ENCODE assay signal across 10 mouse cellular contexts in genomic region chr5:88711618-88712224, GRCm38 (mm10). TPM values are rescaled to one million over a fixed set of nuclear protein-coding genes. Genes with fewer than 3 reads are reported as not detected.
DNase-seq lines count a peak whose midpoint lies in the region; ATAC-seq and TF ChIP-seq lines count a peak whose summit lies in the region.
"Had no signal": no experiment of that assay in that cellular context is flagged by ENCODE, and none has a peak within 500 bp of the region (broad histone marks: within the 10 kb centered on the region; RNA-seq: fewer than 3 reads in every experiment).

No protein-coding gene starts in this region.

- H3K9me3 ChIP-seq in embryonic facial prominence, embryonic 12.5 days = no peaks in the 10 kb centered on the region
- H3K9me3 ChIP-seq in intestine, embryonic 14.5 days (ENCODE audit: control insufficient read depth, low read length) = no peaks in the 10 kb centered on the region

- H3K36me3 ChIP-seq in embryonic facial prominence, embryonic 12.5 days = no peaks in the 10 kb centered on the region
- H3K36me3 ChIP-seq in intestine, embryonic 14.5 days (ENCODE audit: control insufficient read depth, insufficient read depth, low read length) = no peaks in the 10 kb centered on the region
- H3K36me3 ChIP-seq: G1E had no signal

- peak overlapping the region; percentile 65 for H3K27ac ChIP-seq in left cerebral cortex, adult 2 months
- H3K27ac ChIP-seq in embryonic facial prominence, embryonic 12.5 days = no peak overlapping the region
- peak overlapping the region; percentile 71 for H3K27ac ChIP-seq in intestine, embryonic 14.5 days (ENCODE audit: low read depth)

- 0 out of 2 replicates have a peak overlapping the region, but pooled peaks have one; percentile 16 for H3K4me3 ChIP-seq in left cerebral cortex, adult 2 months
- no peak overlapping the region for H3K4me3 ChIP-seq in embryonic facial prominence, embryonic 12.5 days
- no peak overlapping the region for H3K4me3 ChIP-seq in intestine, embryonic 14.5 days (ENCODE audit: low read depth, low read length)
- H3K4me3 ChIP-seq: megakaryocyte, embryonic 14.5 days had no signal

- intact Hi-C loops in left cerebral cortex, adult 2 months (cut with DNase I) = no loop called here

- no peak overlapping the region for H3K9ac ChIP-seq in embryonic facial prominence, embryonic 12.5 days
- no peak overlapping the region for H3K9ac ChIP-seq in intestine, embryonic 14.5 days (ENCODE audit: low read length)

- DNase-seq in left cerebral cortex, adult 2 months (ENCODE audit: extremely low spot score in 1 of 2, low spot score in 2 of 2) = peak in 1 of 2 experiments; percentile 16
- no peak for DNase-seq in left cerebral cortex, adult 18-20 months (ENCODE audit: low spot score in 2 of 2)
- no peak for DNase-seq in intestine, embryonic 14.5 days (ENCODE audit: low spot score)
- DNase-seq in right cerebral cortex, postnatal 14 days = peak; percentile 35
- DNase-seq in cerebellum, postnatal 25 days = no peak
- DNase-seq in adrenal gland, adult 8-10 months = no peak

- H3K4me2 ChIP-seq in embryonic facial prominence, embryonic 12.5 days (replicated peaks) = no peak overlapping the region
- H3K4me2 ChIP-seq in intestine, embryonic 14.5 days (ENCODE audit: low read length) = no peak overlapping the region; the same call in 1 of the 2 replicates

- no peaks in the 10 kb centered on the region for H3K4me1 ChIP-seq in embryonic facial prominence, embryonic 12.5 days
- peaks cover 7% of the 10 kb centered on the region; the same call in 1 of the 2 replicates for H3K4me1 ChIP-seq in intestine, embryonic 14.5 days (replicated peaks; ENCODE audit: control insufficient read depth, insufficient read depth, low read length)

- 27% methylated on average over 10 of the region's 10 CpGs for WGBS in embryonic facial prominence, embryonic 12.5 days
- WGBS in intestine, embryonic 14.5 days = 24% methylated on average over 10 of the region's 10 CpGs

- peak; percentile 54; the same call in 1 of the 2 replicates for ATAC-seq in embryonic facial prominence, embryonic 12.5 days (ENCODE audit: insufficient number of reproducible peaks, insufficient read depth, low FRiP score, low TSS enrichment)
- ATAC-seq in intestine, embryonic 14.5 days (replicated peaks; ENCODE audit: low FRiP score, low TSS enrichment, low read depth) = peak; percentile 58; the same call in 1 of the 2 replicates
- no peak for ATAC-seq in activated CD4-positive, CD25-positive, alpha-beta regulatory T cell, adult 4 months

- no peak for TF ChIP-seq CTCF in left cerebral cortex, adult 2 months (IDR thresholded peaks at IDR 0.05)

- no peaks in the 10 kb centered on the region for H3K27me3 ChIP-seq in embryonic facial prominence, embryonic 12.5 days
- no peaks in the 10 kb centered on the region for H3K27me3 ChIP-seq in intestine, embryonic 14.5 days (replicated peaks; ENCODE audit: control insufficient read depth, insufficient read depth, low read length)
- H3K27me3 ChIP-seq: megakaryocyte, embryonic 14.5 days had no signal

RNA-seq across cellular contexts. Expression of gene Mob1b, which starts 8.9 kb away (rescaled TPM):
- 10 to 100 TPM; 30.4 to 30.7 TPM for total RNA-seq in left cerebral cortex, adult 2 months (2021)
- 10 to 100 TPM; 24.4 to 26.2 TPM for total RNA-seq in left cerebral cortex, adult 18-20 months (2021)
- 11.8 and 13.7 TPM in 2 replicates for polyA plus RNA-seq in embryonic facial prominence, embryonic 12.5 days (2016; fragmentation: Nextera tagmentation; extraction: Ambion mirVana)
- 14.7 and 16.9 TPM in 2 replicates for polyA plus RNA-seq in intestine, embryonic 14.5 days (2014; fragmentation: Nextera tagmentation; extraction: Ambion mirVana)
- 10 to 100 TPM; 10.2 to 10.5 TPM for polyA plus RNA-seq in activated CD4-positive, CD25-positive, alpha-beta regulatory T cell, adult 4 months (2017; shearing (Covaris generic))
- 10 to 100 TPM; 33.4 to 37.1 (median 36.0) TPM for total RNA-seq in adrenal gland, adult 8-10 months (2022)

RNA-seq across cellular contexts. Expression of gene Grsf1, which starts 35.8 kb away (rescaled TPM):
- total RNA-seq in left cerebral cortex, adult 2 months (2021) = 100 to 1,000 TPM in 1 of 2 experiments, 10 to 100 TPM in 1; 92.2 to 107 TPM
- total RNA-seq in left cerebral cortex, adult 18-20 months (2021) = 100 to 1,000 TPM; 103 to 109 TPM
- 68.2 and 69.3 TPM in 2 replicates for polyA plus RNA-seq in embryonic facial prominence, embryonic 12.5 days (2016; fragmentation: Nextera tagmentation; extraction: Ambion mirVana)
- polyA plus RNA-seq in intestine, embryonic 14.5 days (2014; fragmentation: Nextera tagmentation; extraction: Ambion mirVana) = 58.5 and 59.5 TPM in 2 replicates
- 1 to 10 TPM; 7.7 to 9.0 TPM for polyA plus RNA-seq in activated CD4-positive, CD25-positive, alpha-beta regulatory T cell, adult 4 months (2017; shearing (Covaris generic))
- total RNA-seq in adrenal gland, adult 8-10 months (2022) = 100 to 1,000 TPM; 121 to 154 (median 133) TPM

RNA-seq across cellular contexts. Expression of gene Dck, which starts 53.1 kb away (rescaled TPM):
- 10 to 100 TPM; 13.5 to 16.6 TPM for total RNA-seq in left cerebral cortex, adult 2 months (2021)
- total RNA-seq in left cerebral cortex, adult 18-20 months (2021) = 10 to 100 TPM; 15.1 to 18.7 TPM
- 63.6 and 66.9 TPM in 2 replicates for polyA plus RNA-seq in embryonic facial prominence, embryonic 12.5 days (2016; fragmentation: Nextera tagmentation; extraction: Ambion mirVana)
- 49.6 and 52.3 TPM in 2 replicates for polyA plus RNA-seq in intestine, embryonic 14.5 days (2014; fragmentation: Nextera tagmentation; extraction: Ambion mirVana)
- 10 to 100 TPM; 57.9 to 66.8 TPM for polyA plus RNA-seq in activated CD4-positive, CD25-positive, alpha-beta regulatory T cell, adult 4 months (2017; shearing (Covaris generic))
- 1 to 10 TPM; 3.2 to 4.0 (median 3.6) TPM for total RNA-seq in adrenal gland, adult 8-10 months (2022)
